Mouse (Mus musculus) olfactory bulb, adult 2 months (tissue): ENCODE results near the gene Gm6309.
"Not testable (repeated sequence)": the region's sequence is repeated elsewhere in the genome, so short reads cannot be mapped to it uniquely, and the experiment has no call there.

ENCODE experiments used
- CTCF ChIP-seq: fragments of 200-500 bp; IDR thresholded peaks from 2 replicates; pipeline ENCODE4 v1.5.1; 2012; ENCODE audit warnings: low read depth, mild to moderate bottlenecking, low read length, moderate library complexity; ENCODE audit not compliant: insufficient read depth
- POLR2A ChIP-seq: fragments of 200-500 bp; IDR thresholded peaks from 2 replicates; pipeline ENCODE4 v1.6.1; 2012; ENCODE audit warnings: mild to moderate bottlenecking, low read depth, low read length, moderate library complexity; ENCODE audit not compliant: insufficient read depth

DNA sequence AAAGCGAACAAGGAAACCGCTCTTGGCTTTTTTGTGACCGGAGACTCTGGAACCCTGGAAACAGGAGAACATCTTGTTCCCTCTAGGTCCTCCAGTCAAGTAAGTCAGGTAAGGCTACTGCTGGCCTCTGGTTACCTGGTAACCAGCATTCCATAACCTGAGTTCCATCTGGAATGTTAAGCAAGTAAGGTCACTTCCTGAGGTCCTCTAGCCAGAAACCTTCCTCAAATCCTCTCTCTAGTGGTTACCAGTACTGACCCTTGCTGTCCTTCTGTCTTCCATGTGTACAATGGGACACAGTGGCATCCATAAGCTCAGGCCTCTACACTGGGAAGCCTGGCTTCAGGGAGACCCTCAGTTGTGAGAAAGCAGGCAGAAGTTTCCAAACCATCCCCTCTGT lies 10.1 kb downstream of the Gm6309 start, which contains the start of gene Gm5565:
- TF ChIP-seq POLR2A, CTCF: not testable (repeated sequence)
